Mouse (Mus musculus) C2C12 (cell line): ENCODE measurements around the gene Suclg2. TPM values are rescaled to one million over a fixed set of nuclear protein-coding genes. Genes with fewer than 3 reads are reported as not detected.

Experiments
- H3K27me3 ChIP-seq: one replicate; pipeline ENCODE4 v1.6.1; 2011; ENCODE audit not compliant: control insufficient read depth, insufficient read depth, insufficient read length
- H3K36me3 ChIP-seq: one replicate; pipeline ENCODE4 v1.6.1; 2011; ENCODE audit not compliant: control insufficient read depth, insufficient read depth
- H3K4me3 ChIP-seq: one replicate; pipeline ENCODE4 v1.5.1; 2011; ENCODE audit warnings: mild to moderate bottlenecking, control low read depth; ENCODE audit not compliant: poor library complexity, insufficient read depth, severe bottlenecking
- H3K79me2 ChIP-seq: one replicate; pipeline ENCODE4 v1.6.1; 2011; ENCODE audit not compliant: control insufficient read depth, insufficient read depth
- H3K79me3 ChIP-seq: one replicate; pipeline ENCODE4 v1.6.1; 2011; ENCODE audit warnings: low read depth, control low read depth
- H3ac ChIP-seq: one replicate; pipeline ENCODE3; 2011; ENCODE audit warnings: low read depth; ENCODE audit not compliant: control insufficient read depth, insufficient read length
- CEBPB ChIP-seq: IDR thresholded peaks from one replicate; pipeline ENCODE4 v1.6.1; 2011; ENCODE audit warnings: low read depth, mild to moderate bottlenecking, control low read depth, moderate library complexity
- CTCF ChIP-seq: IDR thresholded peaks from one replicate; pipeline ENCODE4 v1.5.1; 2011; ENCODE audit not compliant: control insufficient read depth, insufficient read depth, insufficient read length
- FOSL1 ChIP-seq: IDR thresholded peaks from one replicate; pipeline ENCODE4 v1.8.0; 2011; ENCODE audit warnings: mild to moderate bottlenecking, low read length; ENCODE audit not compliant: poor library complexity, insufficient read depth, severe bottlenecking
- MAX ChIP-seq: IDR thresholded peaks from one replicate; pipeline ENCODE4 v1.6.1; 2011; ENCODE audit warnings: mild to moderate bottlenecking, control low read depth
- MYOD1 ChIP-seq: IDR thresholded peaks from one replicate; pipeline ENCODE4 v1.6.1; 2011; ENCODE audit warnings: low read depth; ENCODE audit not compliant: control insufficient read depth, insufficient read length
- MYOG ChIP-seq: IDR thresholded peaks from one replicate; pipeline ENCODE4 v1.6.1; 2011; ENCODE audit not compliant: control insufficient read depth, insufficient read length; ENCODE audit errors: extremely low read depth
- USF1 ChIP-seq: IDR thresholded peaks from one replicate; pipeline ENCODE4 v1.6.1; 2011; ENCODE audit warnings: low read depth, mild to moderate bottlenecking, control low read depth, moderate library complexity
- polyA plus RNA-seq: library from polyadenylated mRNA; unstranded; fragments of >200 nt; fragmentation: generic; extraction: Trizol; gene quantifications from one replicate; pipeline ENCODE4 v1.2.1, GENCODE M21; 2012; ENCODE audit warnings: missing spikeins

Gene Suclg2
- polyA plus RNA-seq, 1 experiment: 23.2 TPM

DNA sequence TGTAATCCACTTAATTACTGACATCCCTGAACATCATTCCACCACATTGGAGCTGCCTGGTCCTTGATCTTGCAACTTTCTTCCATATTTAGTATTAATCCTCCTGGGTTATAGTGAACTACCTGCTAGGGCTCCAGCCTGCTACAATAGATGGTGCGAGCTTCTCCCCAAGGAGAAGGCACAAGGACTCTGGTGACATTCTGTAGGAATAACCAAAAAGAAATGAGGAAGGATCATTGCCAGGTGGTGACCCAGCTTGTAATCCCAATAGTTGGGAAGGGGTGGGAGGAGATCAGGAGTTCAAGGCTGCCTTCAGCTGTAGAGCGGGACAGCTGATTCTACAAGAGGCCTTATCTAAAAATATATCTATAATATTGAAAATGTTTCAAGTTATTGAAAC is 41.6 kb downstream of the Suclg2 start:
- TF ChIP-seq MYOD1 (no peak), FOSL1 (no peak), MAX (no peak), CTCF (no peak)
- H3K36me3 ChIP-seq: peaks cover 5% of the 10 kb centered on the region
- no peaks in the 10 kb centered on the region for H3K79me2 ChIP-seq
- H3ac ChIP-seq: no peak overlapping the region
- H3K79me3 ChIP-seq: no peaks in the 10 kb centered on the region
- H3K27me3 ChIP-seq: no peaks in the 10 kb centered on the region
- no peak overlapping the region for H3K4me3 ChIP-seq

- H3K79me2 ChIP-seq: no peaks in the 10 kb centered on the region
- H3K36me3 ChIP-seq: peaks cover 5% of the 10 kb centered on the region
- no peaks in the 10 kb centered on the region for H3K27me3 ChIP-seq
- no peak overlapping the region for H3ac ChIP-seq
- no peak overlapping the region for H3K4me3 ChIP-seq
- H3K79me3 ChIP-seq: no peaks in the 10 kb centered on the region
- TF ChIP-seq CEBPB (no peak), MYOG (no peak), MAX (no peak), FOSL1 (no peak)
Observed at GRCm38 (mm10) chr6:95676439-95676838, 42.2 kb downstream of the Suclg2 start.

GRCm38 (mm10) chr6:95675059-95675705 is 43.4 kb downstream of the Suclg2 start:
- TF ChIP-seq MAX (no peak), FOSL1 (no peak), CTCF (no peak), CEBPB (no peak)
- H3ac ChIP-seq: no peak overlapping the region

GRCm38 (mm10) chr6:95674651-95675050 is 43.9 kb downstream of the Suclg2 start:
- Histone ChIP-seq H3K79me3 (no peaks in the 10 kb centered on the region), H3ac (no peak overlapping the region), H3K36me3 (peaks cover 3% of the 10 kb centered on the region), H3K79me2 (no peaks in the 10 kb centered on the region), H3K27me3 (no peaks in the 10 kb centered on the region), H3K4me3 (no peak overlapping the region)
- no peak for TF ChIP-seq CTCF
- TF ChIP-seq MYOG: no peak
- TF ChIP-seq MYOD1: no peak
- no peak for TF ChIP-seq MAX
- TF ChIP-seq FOSL1: no peak
- TF ChIP-seq CEBPB: no peak
- no peak for TF ChIP-seq USF1

More at GRCm38 (mm10) chr6:95675059-95675705, 43.4 kb downstream of the Suclg2 start:
- Histone ChIP-seq H3K79me3 (no peaks in the 10 kb centered on the region), H3K79me2 (no peaks in the 10 kb centered on the region), H3K27me3 (no peaks in the 10 kb centered on the region), H3K36me3 (peaks cover 5% of the 10 kb centered on the region), H3K4me3 (no peak overlapping the region)

DNA sequence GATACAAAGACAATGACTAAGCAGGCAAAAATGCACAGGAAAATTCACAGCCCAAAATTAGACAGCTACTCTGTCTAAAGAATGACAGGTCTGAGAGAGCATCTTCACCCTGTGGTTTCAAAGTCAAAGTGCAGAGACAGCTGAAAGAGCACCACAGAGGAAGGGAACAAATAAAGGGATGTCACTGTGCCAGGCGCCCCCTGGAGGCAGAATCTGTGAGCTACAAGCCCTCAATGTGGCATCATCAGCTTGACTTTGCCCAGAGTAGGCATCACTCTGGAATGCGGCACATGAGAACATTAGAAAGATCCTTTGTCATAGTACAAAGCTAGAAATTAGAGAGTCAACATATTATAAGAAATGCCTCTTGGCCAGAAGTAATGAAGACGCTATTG is 49.3 kb downstream of the Suclg2 start:
- H3K36me3 ChIP-seq: no peaks in the 10 kb centered on the region
- H3K79me2 ChIP-seq: no peaks in the 10 kb centered on the region
- no peaks in the 10 kb centered on the region for H3K27me3 ChIP-seq
- H3K79me3 ChIP-seq: no peaks in the 10 kb centered on the region
- no peak overlapping the region for H3ac ChIP-seq
- H3K4me3 ChIP-seq: no peak overlapping the region
- TF ChIP-seq CTCF (peak; percentile 37), MAX (no peak)

GRCm38 (mm10) chr6:95668629-95669334 is 49.8 kb downstream of the Suclg2 start:
- Histone ChIP-seq H3K36me3 (no peaks in the 10 kb centered on the region), H3ac (no peak overlapping the region), H3K79me3 (no peaks in the 10 kb centered on the region), H3K79me2 (no peaks in the 10 kb centered on the region), H3K4me3 (no peak overlapping the region), H3K27me3 (no peaks in the 10 kb centered on the region)
- TF ChIP-seq USF1 (no peak), FOSL1 (no peak), MYOD1 (no peak), CTCF (no peak), CEBPB (no peak), MAX (no peak), MYOG (no peak)
